Mouse (Mus musculus) liver, embryonic 14.5 days (tissue): Measurements from ENCODE around the gene Usp33. TPM values are rescaled to one million over a fixed set of nuclear protein-coding genes. Genes with fewer than 3 reads are reported as not detected.
"Not testable (repeated sequence)": the region's sequence is repeated elsewhere in the genome, so short reads cannot be mapped to it uniquely, and the experiment has no call there.

ENCODE experiments used
- ATAC-seq: fragments of 200-750 bp; cut with Nextera tagmentation; 2 replicates; pipeline ENCODE4 v1.8.0; 2017; ENCODE audit warnings: moderate number of reproducible peaks, mild to moderate bottlenecking, moderate library complexity; ENCODE audit not compliant: insufficient read depth
- DNase-seq, 3 experiments: peaks; one replicate each; pipeline ENCODE4 v3.0.0-alpha.2; 2012 to 2013; ENCODE audit warnings: low read depth in 3 of 3, low spot score in 3 of 3
- H3K27ac ChIP-seq: fragments of 300-500 bp; sonication (generic); 2 replicates; pipeline ENCODE4 v1.5.1; 2014; ENCODE audit warnings: moderate library complexity, mild to moderate bottlenecking, control low read depth, inconsistent platforms
- H3K27me3 ChIP-seq: fragments of 300-500 bp; sonication (generic); 2 replicates; pipeline ENCODE4 v1.6.1; 2014; ENCODE audit warnings: mild to moderate bottlenecking, low read length, moderate library complexity; ENCODE audit not compliant: control insufficient read depth, insufficient read depth
- H3K36me3 ChIP-seq: fragments of 300-500 bp; sonication (generic); replicated peaks from 2 replicates; pipeline ENCODE4 v1.6.1; 2014; ENCODE audit warnings: low read depth; ENCODE audit not compliant: control insufficient read depth, insufficient read depth
- H3K4me1 ChIP-seq, 2 experiments: fragments of 200-500 bp in 1 of 2; fragments of 300-500 bp in 1 of 2; sonication (generic) in 1 of 2; replicated peaks; 2 replicates each; pipeline ENCODE4 v1.6.1; 2012 to 2014; ENCODE audit warnings: antibody characterized with exemption in 1 of 2, inconsistent platforms in 1 of 2, low read length in 1 of 2; ENCODE audit not compliant: control insufficient read depth in 2 of 2, insufficient read depth in 2 of 2
- H3K4me2 ChIP-seq: fragments of 300-500 bp; sonication (generic); 2 replicates; pipeline ENCODE4 v1.6.1; 2014; ENCODE audit warnings: low read depth, mild to moderate bottlenecking, control low read depth, moderate library complexity
- H3K4me3 ChIP-seq, 2 experiments: fragments of 200-500 bp in 1 of 2; fragments of 300-500 bp in 1 of 2; sonication (generic) in 1 of 2; 2 replicates each; pipeline ENCODE4 v1.5.1; 2012 to 2014; ENCODE audit warnings: low read depth in 2 of 2, low read length in 2 of 2, mild to moderate bottlenecking in 2 of 2, control low read depth in 1 of 2, inconsistent platforms in 1 of 2, moderate library complexity in 1 of 2; ENCODE audit not compliant: insufficient read depth in 1 of 2
- H3K9ac ChIP-seq: fragments of 300-500 bp; sonication (generic); replicated peaks from 2 replicates; pipeline ENCODE4 v1.6.1; 2014; ENCODE audit warnings: mild to moderate bottlenecking, control low read depth, moderate library complexity
- H3K9me3 ChIP-seq: fragments of 300-500 bp; sonication (generic); 2 replicates; pipeline ENCODE4 v1.6.1; 2016; ENCODE audit warnings: low read length, mixed read lengths; ENCODE audit not compliant: control insufficient read depth
- CTCF ChIP-seq: IDR thresholded peaks from 2 replicates; pipeline ENCODE4 v1.5.1; 2016; ENCODE audit warnings: antibody characterized with exemption, low read depth, control low read depth
- EP300 ChIP-seq: IDR thresholded peaks from 2 replicates; pipeline ENCODE4 v1.6.1; 2016; ENCODE audit warnings: antibody characterized with exemption, low read depth
- WGBS: fragments of 180-500 bp; shearing (Covaris S2); extraction: QIAGEN DNeasy Blood & Tissue Kit; methylation state at CpG from one replicate; pipeline ENCODE4 v1.1.7; 2014; ENCODE audit not compliant: insufficient replicate concordance; 5-methylcytosine and 5-hydroxymethylcytosine counted together
- polyA plus RNA-seq, 2 experiments: library from polyadenylated mRNA; depleted of rRNA in 1 of 2; stranded (reverse) in 1 of 2; unstranded in 1 of 2; fragments of >200 nt; fragmentation: Nextera tagmentation in 1 of 2; extraction: Ambion mirVana in 1 of 2; gene quantifications; 2 replicates each; pipeline versions ENCODE4 v1.2.1 to v1.2.3; 2012 to 2014

Usp33 gene
- polyA plus RNA-seq, 2 experiments = 18.5 to 23.1 TPM

- DNase-seq = peak; percentile 65 to 71 (median 70)
- peak; percentile 84 for ATAC-seq
- TF ChIP-seq CTCF = peak; percentile 99
- no peak for TF ChIP-seq EP300
- no peaks in the 10 kb centered on the region for H3K27me3 ChIP-seq
- no peak overlapping the region for H3K27ac ChIP-seq
- no peaks in the 10 kb centered on the region for H3K4me1 ChIP-seq
- 11% methylated on average over 7 of the region's 7 CpGs for WGBS
- H3K9ac ChIP-seq = no peak overlapping the region
- no peak overlapping the region for H3K4me3 ChIP-seq
- no peaks in the 10 kb centered on the region for H3K36me3 ChIP-seq
- H3K9me3 ChIP-seq = no peaks in the 10 kb centered on the region
- H3K4me2 ChIP-seq = no peak overlapping the region
Observed at GRCm38 (mm10) chr3:152315613-152316012, 30.7 kb upstream of the Usp33 start.

- not testable (repeated sequence) for DNase-seq, H3K9ac ChIP-seq, ATAC-seq, H3K4me3 ChIP-seq, H3K27me3 ChIP-seq, H3K9me3 ChIP-seq, H3K4me1 ChIP-seq, H3K27ac ChIP-seq, H3K4me2 ChIP-seq, H3K36me3 ChIP-seq
- 44% methylated on average over 9 of the region's 9 CpGs for WGBS
Observed at GRCm38 (mm10) chr3:152316447-152317173, 29.7 kb upstream of the Usp33 start.

- Histone ChIP-seq H3K27ac (no peak overlapping the region), H3K36me3 (no peaks in the 10 kb centered on the region), H3K9me3 (no peaks in the 10 kb centered on the region), H3K9ac (no peak overlapping the region), H3K4me1 (no peaks in the 10 kb centered on the region), H3K27me3 (no peaks in the 10 kb centered on the region), H3K4me3 (no peak overlapping the region), H3K4me2 (no peak overlapping the region)
- no peak for TF ChIP-seq EP300
- peak; percentile 34; the same call in 1 of the 2 replicates for TF ChIP-seq CTCF
- DNase-seq (no peak), ATAC-seq (no peak)
- 76% methylated on average over 10 of the region's 10 CpGs for WGBS
Observed at GRCm38 (mm10) chr3:152320972-152321645, 25.2 kb upstream of the Usp33 start.

- Histone ChIP-seq H3K36me3 (no peaks in the 10 kb centered on the region), H3K27me3 (no peaks in the 10 kb centered on the region), H3K4me1 (no peaks in the 10 kb centered on the region), H3K4me3 (no peak overlapping the region), H3K4me2 (no peak overlapping the region), H3K27ac (no peak overlapping the region), H3K9ac (no peak overlapping the region), H3K9me3 (no peaks in the 10 kb centered on the region)
- 78% methylated on average over 8 of the region's 8 CpGs for WGBS
- no peak for TF ChIP-seq EP300
- TF ChIP-seq CTCF = no peak
- no peak for ATAC-seq
- DNase-seq = no peak
Observed at GRCm38 (mm10) chr3:152321765-152322547, 24.3 kb upstream of the Usp33 start.

- no peaks in the 10 kb centered on the region for H3K27me3 ChIP-seq
- TF ChIP-seq CTCF (no peak), EP300 (no peak)
- H3K27ac ChIP-seq = no peak overlapping the region
- no peaks in the 10 kb centered on the region for H3K4me1 ChIP-seq
- no peak overlapping the region for H3K4me2 ChIP-seq
- DNase-seq = no peak
- 88% methylated on average over 6 of the region's 6 CpGs for WGBS
- 0 out of 2 replicates have a peak, but pooled peaks cover 5% of the 10 kb centered on the region for H3K36me3 ChIP-seq
- H3K9ac ChIP-seq = no peak overlapping the region
- no peaks in the 10 kb centered on the region for H3K9me3 ChIP-seq
- ATAC-seq = no peak
- no peak overlapping the region for H3K4me3 ChIP-seq
Observed at GRCm38 (mm10) chr3:152332104-152332503, 14.2 kb upstream of the Usp33 start.
